Mouse (Mus musculus) cerebellum, adult 2 months (tissue): ENCODE measurements around the gene Kctd2.

ENCODE experiments used
- CTCF ChIP-seq: fragments of 200-500 bp; IDR thresholded peaks from 2 replicates; pipeline ENCODE4 v1.5.1; 2011; ENCODE audit warnings: low read depth, mild to moderate bottlenecking, control low read depth, low read length, moderate library complexity, borderline replicate concordance; ENCODE audit not compliant: insufficient read depth
- POLR2A ChIP-seq: fragments of 200-500 bp; IDR thresholded peaks from 2 replicates; pipeline ENCODE4 v1.6.1; 2011; ENCODE audit warnings: low read length, control low read depth, borderline replicate concordance; ENCODE audit not compliant: insufficient read depth

GRCm38 (mm10) chr11:115435596-115436337, 15.8 kb downstream of the Kctd2 start:
- peak; percentile 39; the same call in 1 of the 2 replicates for TF ChIP-seq POLR2A
- no peak for TF ChIP-seq CTCF
